Mouse (Mus musculus): Measurements from ENCODE around the gene Dhx30. TPM values are rescaled to one million over a fixed set of nuclear protein-coding genes. Genes with fewer than 3 reads are reported as not detected.
A peak's percentile ranks its signal among the peaks of the same experiment; 100 is the strongest.
"Not testable (repeated sequence)": the region's sequence is repeated elsewhere in the genome, so short reads cannot be mapped to it uniquely, and the experiment has no call there.

Dhx30 gene
- polyA plus RNA-seq, 1 experiment from 2014 or later: 86.5 TPM

DNA sequence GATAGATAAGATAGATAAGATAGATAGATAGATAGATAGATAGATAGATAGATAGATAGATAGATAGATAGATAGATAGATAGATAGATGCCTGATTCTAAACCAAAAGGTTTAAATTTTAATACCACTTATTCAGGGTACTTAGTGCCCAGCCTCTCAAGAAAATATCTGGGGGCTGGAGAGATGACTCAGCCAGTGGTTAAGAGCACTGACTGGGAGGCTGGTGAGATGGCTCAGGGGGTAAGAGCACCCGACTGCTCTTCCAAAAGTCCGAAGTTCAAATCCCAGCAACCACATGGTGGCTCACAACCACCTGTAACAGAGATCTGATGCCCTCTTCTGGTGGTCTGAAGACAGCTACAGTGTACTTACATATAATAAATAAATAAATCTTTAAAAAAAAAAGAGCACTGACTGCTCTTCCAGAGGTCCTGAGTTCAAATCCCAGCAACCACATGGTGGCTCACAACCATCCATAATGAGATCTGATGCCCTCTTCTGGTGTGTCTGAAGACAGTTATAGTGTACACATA is 6.4 kb upstream of the Dhx30 start:
- H3K36me3 ChIP-seq (ENCODE audit: insufficient read depth, low read length); H3K9me3 ChIP-seq (replicated peaks; ENCODE audit: low read length); H3K4me1 ChIP-seq (replicated peaks; ENCODE audit: insufficient read depth, low read length); ATAC-seq (replicated peaks; ENCODE audit: low FRiP score, low read depth); H3K4me3 ChIP-seq (replicated peaks; ENCODE audit: low read depth, low read length); DNase-seq (ENCODE audit: low spot score); H3K9ac ChIP-seq (ENCODE audit: low read depth, low read length); H3K27me3 ChIP-seq (ENCODE audit: insufficient read depth, low read length); H3K4me2 ChIP-seq (ENCODE audit: low read length); H3K27ac ChIP-seq: not testable (repeated sequence)
- 50% methylated on average over 2 of the region's 2 CpGs for WGBS
- TF ChIP-seq CTCF (IDR thresholded peaks at IDR 0.05; ENCODE audit: low read depth): 0 out of 2 replicates have a peak, but pooled peaks have one; percentile 19

GRCm38 (mm10) chr9:110123322-110123721 is 5.7 kb upstream of the Dhx30 start:
- TF ChIP-seq CTCF (IDR thresholded peaks at IDR 0.05; ENCODE audit: low read depth): no peak
- H3K9ac ChIP-seq (ENCODE audit: low read depth, low read length): no peak overlapping the region
- H3K36me3 ChIP-seq (ENCODE audit: insufficient read depth, low read length): no peaks in the 10 kb centered on the region
- H3K4me2 ChIP-seq (ENCODE audit: low read length): no peak overlapping the region
- ATAC-seq (replicated peaks; ENCODE audit: low FRiP score, low read depth): no peak
- H3K27me3 ChIP-seq (ENCODE audit: insufficient read depth, low read length): no peaks in the 10 kb centered on the region
- no peaks in the 10 kb centered on the region for H3K9me3 ChIP-seq (replicated peaks; ENCODE audit: low read length)
- 89% methylated on average over 2 of the region's 2 CpGs for WGBS
- H3K27ac ChIP-seq: no peak overlapping the region
- peaks cover 2% of the 10 kb centered on the region for H3K4me1 ChIP-seq (replicated peaks; ENCODE audit: insufficient read depth, low read length)
- DNase-seq (ENCODE audit: low spot score): no peak
- no peak overlapping the region for H3K4me3 ChIP-seq (replicated peaks; ENCODE audit: low read depth, low read length)

DNA sequence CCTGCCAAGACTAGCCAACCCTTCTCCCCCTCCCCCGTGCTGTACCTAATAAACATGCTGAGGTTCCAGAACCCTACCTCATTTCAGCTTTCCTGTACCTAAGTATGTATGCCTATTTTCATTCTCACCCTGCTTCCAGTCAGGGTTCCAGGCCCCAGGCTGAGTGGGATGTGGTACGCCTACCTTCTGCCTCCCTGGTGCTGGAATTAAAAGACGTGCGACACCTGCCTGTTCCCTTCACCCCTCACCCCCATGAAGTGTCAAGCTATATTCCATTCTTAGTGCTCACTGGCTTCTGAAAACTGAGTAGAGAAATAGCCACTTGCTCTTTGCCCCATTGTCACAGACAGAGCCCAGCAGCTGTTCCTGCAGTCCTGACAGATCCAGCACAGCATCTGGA is 3.8 kb upstream of the Dhx30 start:
- no peak for DNase-seq (ENCODE audit: low spot score)
- Histone ChIP-seq H3K27me3 (ENCODE audit: insufficient read depth, low read length) (no peaks in the 10 kb centered on the region), H3K9me3 (replicated peaks; ENCODE audit: low read length) (no peaks in the 10 kb centered on the region), H3K4me2 (ENCODE audit: low read length) (no peak overlapping the region), H3K4me3 (replicated peaks; ENCODE audit: low read depth, low read length) (no peak overlapping the region), H3K4me1 (replicated peaks; ENCODE audit: insufficient read depth, low read length) (peaks cover 5% of the 10 kb centered on the region), H3K36me3 (ENCODE audit: insufficient read depth, low read length) (no peaks in the 10 kb centered on the region), H3K27ac (no peak overlapping the region), H3K9ac (ENCODE audit: low read depth, low read length) (no peak overlapping the region)
- no peak for ATAC-seq (replicated peaks; ENCODE audit: low FRiP score, low read depth)
- no peak for TF ChIP-seq CTCF (IDR thresholded peaks at IDR 0.05; ENCODE audit: low read depth)
- WGBS: 70% methylated on average over 4 of the region's 4 CpGs

- Histone ChIP-seq H3K36me3 (ENCODE audit: insufficient read depth, low read length) (peaks cover 4% of the 10 kb centered on the region; the same call in 1 of the 2 replicates), H3K4me2 (ENCODE audit: low read length) (peak overlapping the region; percentile 60), H3K27me3 (ENCODE audit: insufficient read depth, low read length) (no peaks in the 10 kb centered on the region), H3K4me1 (replicated peaks; ENCODE audit: insufficient read depth, low read length) (peaks cover 8% of the 10 kb centered on the region), H3K9ac (ENCODE audit: low read depth, low read length) (peak overlapping the region; percentile 92), H3K9me3 (replicated peaks; ENCODE audit: low read length) (no peaks in the 10 kb centered on the region), H3K27ac (no peak overlapping the region), H3K4me3 (replicated peaks; ENCODE audit: low read depth, low read length) (peak overlapping the region; percentile 80)
- no peak for TF ChIP-seq CTCF (IDR thresholded peaks at IDR 0.05; ENCODE audit: low read depth)
- ATAC-seq (replicated peaks; ENCODE audit: low FRiP score, low read depth): no peak
- DNase-seq (ENCODE audit: low spot score): no peak
- 44% methylated on average over 1 of the region's 1 CpGs for WGBS
Measured at GRCm38 (mm10) chr9:110118249-110118648, 619 bp upstream of the Dhx30 start.

DNA sequence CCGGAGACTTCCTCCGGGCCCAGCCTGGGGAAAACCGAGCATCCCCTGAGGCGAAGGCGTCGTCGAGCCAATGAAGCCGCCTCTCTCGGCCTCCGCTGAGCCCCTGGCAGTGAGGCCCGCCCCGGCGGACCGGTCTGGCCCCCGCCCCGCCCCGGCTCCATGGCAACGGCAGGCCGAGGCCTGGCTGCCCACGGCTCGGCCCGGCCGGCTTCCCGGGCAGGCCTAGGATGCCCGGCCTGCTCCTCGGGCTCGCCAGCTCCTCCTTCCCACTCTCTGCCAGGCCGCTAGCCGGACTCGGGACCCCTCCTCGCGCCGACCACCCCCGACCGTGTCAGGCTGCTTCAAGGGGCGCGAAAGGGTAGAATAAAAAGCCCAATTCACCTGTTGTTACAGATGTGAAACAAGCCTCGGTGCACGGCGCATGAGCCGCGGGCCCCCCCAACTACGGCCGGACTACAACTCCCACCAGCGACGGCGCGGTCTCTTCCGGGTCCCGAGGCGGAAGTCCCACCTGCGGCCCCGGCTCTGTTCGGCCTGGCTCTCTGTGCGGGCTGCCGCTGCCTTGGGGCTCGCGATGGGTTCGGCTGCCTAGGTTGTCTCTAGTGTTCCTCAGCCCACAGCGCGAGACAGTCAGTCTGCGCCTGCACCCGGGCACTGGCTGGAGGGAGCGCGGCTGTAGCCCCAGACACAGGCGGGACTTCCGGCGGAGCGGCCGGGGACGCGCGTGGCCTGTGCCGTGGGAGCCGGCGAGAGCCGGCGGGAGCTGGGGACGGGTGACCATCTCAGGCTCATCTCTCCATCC is 452 bp downstream of the Dhx30 start, which contains the start of gene Smarcc1:
TSS of gene Smarcc1 (plus strand) at position 732 of the 802 bp plus-strand sequence.
- no peak for TF ChIP-seq CTCF (IDR thresholded peaks at IDR 0.05; ENCODE audit: low read depth)
- Histone ChIP-seq H3K27me3 (ENCODE audit: insufficient read depth, low read length) (no peaks in the 10 kb centered on the region), H3K9me3 (replicated peaks; ENCODE audit: low read length) (no peaks in the 10 kb centered on the region), H3K27ac (peak within 1 kb of the TSS; percentile 90), H3K4me2 (ENCODE audit: low read length) (peak within 1 kb of the TSS; percentile 60), H3K4me3 (replicated peaks; ENCODE audit: low read depth, low read length) (peak within 1 kb of the TSS; percentile 80), H3K9ac (ENCODE audit: low read depth, low read length) (peak within 1 kb of the TSS; percentile 92), H3K36me3 (ENCODE audit: insufficient read depth, low read length) (peaks cover 15% of the 10 kb centered on the region; the same call in 1 of the 2 replicates), H3K4me1 (replicated peaks; ENCODE audit: insufficient read depth, low read length) (peaks cover 8% of the 10 kb centered on the region)
- DNase-seq (ENCODE audit: low spot score) (peak; percentile 96), ATAC-seq (replicated peaks; ENCODE audit: low FRiP score, low read depth) (peak; percentile 93)
- under 1% methylated on average over 79 of the region's 79 CpGs for WGBS

- Histone ChIP-seq H3K4me3 (replicated peaks; ENCODE audit: low read depth, low read length) (peak overlapping the region; percentile 80), H3K27ac (peak overlapping the region; percentile 90), H3K9me3 (replicated peaks; ENCODE audit: low read length) (no peaks in the 10 kb centered on the region), H3K4me1 (replicated peaks; ENCODE audit: insufficient read depth, low read length) (peaks cover 8% of the 10 kb centered on the region), H3K36me3 (ENCODE audit: insufficient read depth, low read length) (peaks cover 15% of the 10 kb centered on the region; the same call in 1 of the 2 replicates), H3K9ac (ENCODE audit: low read depth, low read length) (peak overlapping the region; percentile 92), H3K4me2 (ENCODE audit: low read length) (peak overlapping the region; percentile 60), H3K27me3 (ENCODE audit: insufficient read depth, low read length) (no peaks in the 10 kb centered on the region)
- TF ChIP-seq CTCF (IDR thresholded peaks at IDR 0.05; ENCODE audit: low read depth): no peak
- 0 out of 2 replicates have a peak, but pooled peaks have one; percentile 9 for ATAC-seq (replicated peaks; ENCODE audit: low FRiP score, low read depth)
- peak; percentile 76 for DNase-seq (ENCODE audit: low spot score)
- WGBS: 2% methylated on average over 10 of the region's 10 CpGs
Measured at GRCm38 (mm10) chr9:110116353-110116976, 1.2 kb downstream of the Dhx30 start.

All from kidney, postnatal 0 days (tissue).